Mouse (Mus musculus) left cerebral cortex, adult 9 months (tissue): Measurements from ENCODE around the gene Pclo.
"Not testable (repeated sequence)": the region's sequence is repeated elsewhere in the genome, so short reads cannot be mapped to it uniquely, and the experiment has no call there.

Experiments used
- DNase-seq, 2 experiments: peaks; one replicate each; pipeline ENCODE4 v3.0.0; 2022; ENCODE audit warnings: low spot score in 2 of 2

Gene Pclo

DNA sequence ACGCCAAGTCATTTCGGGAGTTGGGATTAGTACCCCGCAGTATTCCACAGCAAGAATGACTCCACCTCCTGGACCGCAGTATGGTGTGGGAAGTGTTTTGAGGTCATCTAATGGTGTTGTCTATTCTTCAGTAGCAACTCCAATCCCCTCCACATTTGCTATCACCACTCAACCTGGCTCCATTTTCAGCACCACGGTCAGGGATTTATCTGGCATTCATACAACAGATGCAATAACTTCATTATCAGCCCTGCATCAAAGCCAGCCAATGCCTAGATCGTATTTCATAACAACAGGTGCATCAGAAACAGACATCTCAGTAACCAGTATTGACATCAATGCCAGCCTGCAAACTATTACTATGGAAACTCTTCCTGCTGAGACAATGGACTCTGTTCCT, 165.7 kb downstream of the Pclo start:
- no peak for DNase-seq

- no peak for DNase-seq
Observed at GRCm38 (mm10) chr5:14691995-14692394, 177.3 kb downstream of the Pclo start.

DNA sequence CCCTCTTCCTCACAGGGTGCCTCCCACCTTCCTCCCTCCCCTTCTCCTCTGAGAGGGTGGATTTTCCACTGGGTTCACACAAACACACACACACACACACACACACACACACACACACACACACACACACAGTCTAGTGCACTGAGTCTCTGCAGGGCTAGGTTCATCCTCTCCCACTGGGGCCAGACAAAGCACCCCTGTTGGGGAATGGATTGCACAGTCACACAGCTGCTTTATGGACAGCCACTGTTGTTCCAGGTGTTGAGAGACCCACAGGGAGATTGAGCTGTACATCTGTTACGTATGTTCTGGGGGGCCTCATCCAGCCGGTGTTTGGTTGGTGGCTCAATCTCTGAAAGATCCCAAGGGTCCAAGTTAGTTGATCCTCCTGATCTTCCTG, 182.0 kb downstream of the Pclo start:
- DNase-seq: no peak

DNA sequence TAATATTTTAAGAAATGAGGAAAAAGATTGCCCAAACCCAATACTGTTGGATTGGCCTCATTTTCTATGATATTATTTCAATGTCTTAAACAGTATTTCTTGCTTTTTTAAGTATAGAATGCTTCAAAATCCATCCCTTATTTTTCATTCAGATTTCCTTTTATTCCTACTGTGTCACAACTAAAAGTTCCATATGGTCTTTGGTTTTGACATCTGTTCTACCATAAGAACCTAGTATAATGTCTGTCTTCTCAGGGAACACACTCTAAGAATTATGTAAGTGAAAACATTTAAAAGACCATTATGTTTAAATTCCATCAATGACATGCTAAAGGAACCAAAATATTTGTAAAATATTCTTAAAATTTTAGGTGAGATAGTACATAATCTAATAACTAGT, 186.2 kb downstream of the Pclo start:
- DNase-seq: no peak

DNA sequence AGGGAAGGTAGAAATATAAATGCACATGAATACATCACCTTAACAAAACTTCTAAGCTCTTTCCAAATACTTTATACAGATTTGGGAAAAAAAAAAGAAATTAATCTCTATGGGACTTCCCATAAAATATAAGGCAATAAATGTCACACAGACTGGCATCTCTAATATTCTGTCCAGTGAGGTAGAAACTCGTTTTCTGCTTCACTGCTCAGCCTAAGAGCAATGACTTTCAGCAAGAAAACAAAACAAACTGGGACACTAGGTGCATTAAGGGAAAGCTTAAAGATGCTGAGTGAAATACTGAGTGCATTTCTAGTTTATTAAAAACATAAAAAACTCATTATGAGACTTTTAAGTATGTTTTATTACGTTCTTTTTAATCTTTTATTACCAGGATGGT, 190.7 kb downstream of the Pclo start:
- DNase-seq: no peak

DNA sequence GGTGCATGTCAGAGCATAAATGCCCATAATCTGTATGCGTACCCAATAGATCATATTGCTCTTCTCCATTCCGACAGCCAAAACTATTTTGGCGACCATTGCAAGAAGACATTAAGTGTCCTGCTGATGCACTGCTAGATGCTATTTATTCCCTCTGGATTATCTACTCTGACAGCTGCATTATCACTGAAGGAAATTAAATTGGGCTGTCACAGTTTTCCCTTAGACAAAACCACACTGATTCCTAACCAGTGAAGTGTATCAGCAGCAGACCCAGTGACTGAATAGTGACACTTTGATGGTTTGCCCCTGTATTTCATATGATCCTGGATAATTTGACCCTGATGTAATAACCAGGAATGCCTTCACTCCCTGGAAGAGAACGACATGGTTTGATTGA, 192.6 kb downstream of the Pclo start:
- DNase-seq: no peak

- no peak for DNase-seq
Observed at GRCm38 (mm10) chr5:14723576-14723975, 208.9 kb downstream of the Pclo start.

DNA sequence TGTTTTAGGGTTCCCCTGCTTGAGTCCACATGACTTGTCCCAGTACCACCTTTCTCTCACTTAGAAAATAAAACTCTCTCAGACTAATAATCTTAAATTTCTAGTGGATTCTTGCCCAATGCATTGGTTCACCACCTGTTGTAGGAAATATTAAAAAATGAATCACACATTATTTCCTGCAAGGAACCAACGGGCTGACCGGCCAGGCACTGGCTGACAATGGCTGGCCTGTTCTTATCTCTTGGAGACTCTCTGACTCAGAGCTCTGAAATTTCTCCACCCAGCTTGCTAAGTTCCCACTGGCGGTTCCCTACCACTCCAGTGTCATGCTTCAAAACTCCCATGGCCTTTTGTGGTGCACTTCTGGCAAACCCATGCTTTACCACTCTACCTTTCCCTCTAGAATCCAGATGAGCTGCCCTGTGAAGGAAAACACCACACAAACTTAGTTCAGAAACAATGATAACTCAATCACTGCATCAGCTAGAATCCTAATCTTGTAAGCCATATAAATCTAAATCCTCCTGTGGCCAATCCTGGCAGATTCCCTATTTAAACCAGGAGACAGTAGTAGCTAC, 214.0 kb downstream of the Pclo start:
- DNase-seq: no peak

- DNase-seq: no peak
Observed at GRCm38 (mm10) chr5:14750882-14751281, 236.2 kb downstream of the Pclo start.

GRCm38 (mm10) chr5:14766686-14767085, 252.0 kb downstream of the Pclo start:
- no peak for DNase-seq

DNA sequence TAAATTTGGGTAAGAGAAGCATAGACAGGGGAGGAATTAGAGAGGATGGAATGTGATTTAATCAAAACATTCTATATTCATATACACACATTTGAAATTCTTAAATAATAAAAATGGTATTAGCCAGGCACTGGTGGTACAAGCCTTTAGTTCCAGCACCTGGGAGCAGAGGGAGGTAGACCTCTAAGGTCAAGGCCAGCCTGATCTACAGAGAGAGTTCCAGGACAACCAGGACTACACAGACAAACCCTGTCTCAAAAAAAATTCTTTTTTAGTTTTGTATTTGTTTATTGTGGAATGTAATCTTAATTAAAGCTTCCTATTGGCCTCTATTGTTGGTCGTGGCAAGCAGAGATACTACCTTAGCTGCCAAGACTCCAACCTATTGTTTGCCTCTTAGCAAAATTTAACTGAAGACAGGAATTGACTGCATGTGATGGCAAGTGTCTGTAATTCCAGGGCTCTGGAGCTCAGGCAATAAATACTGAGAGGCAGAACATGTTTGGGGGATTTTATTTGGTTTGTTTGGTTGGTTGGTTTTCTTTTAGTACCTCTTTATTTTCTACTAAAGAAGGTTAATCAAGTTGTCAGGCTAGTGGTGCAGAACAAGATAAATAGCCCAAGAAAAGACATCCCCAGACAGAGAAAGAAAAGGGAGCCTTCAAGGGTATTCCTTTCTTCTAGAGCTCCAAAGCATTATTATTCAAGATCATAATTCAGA, 267.8 kb downstream of the Pclo start:
- no peak for DNase-seq

DNA sequence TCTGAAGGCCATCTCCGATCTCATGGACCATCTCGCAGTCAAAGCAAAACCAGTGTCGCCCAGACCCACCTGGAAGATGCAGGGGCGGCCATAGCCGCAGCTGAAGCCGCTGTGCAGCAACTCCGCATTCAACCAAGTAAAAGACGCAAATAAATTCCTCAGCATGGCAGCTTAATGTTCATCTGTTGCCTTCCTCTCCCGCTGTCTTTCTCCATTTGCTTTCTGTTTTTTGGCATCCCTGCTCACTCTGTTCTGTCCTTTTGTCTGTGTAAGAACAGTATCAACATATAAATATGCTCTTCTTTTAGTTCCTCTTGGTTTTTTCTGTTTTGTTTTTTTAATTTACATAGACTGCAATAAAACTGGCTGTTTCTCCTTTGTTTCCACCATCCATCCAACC, 279.2 kb downstream of the Pclo start:
- DNase-seq: no peak

DNA sequence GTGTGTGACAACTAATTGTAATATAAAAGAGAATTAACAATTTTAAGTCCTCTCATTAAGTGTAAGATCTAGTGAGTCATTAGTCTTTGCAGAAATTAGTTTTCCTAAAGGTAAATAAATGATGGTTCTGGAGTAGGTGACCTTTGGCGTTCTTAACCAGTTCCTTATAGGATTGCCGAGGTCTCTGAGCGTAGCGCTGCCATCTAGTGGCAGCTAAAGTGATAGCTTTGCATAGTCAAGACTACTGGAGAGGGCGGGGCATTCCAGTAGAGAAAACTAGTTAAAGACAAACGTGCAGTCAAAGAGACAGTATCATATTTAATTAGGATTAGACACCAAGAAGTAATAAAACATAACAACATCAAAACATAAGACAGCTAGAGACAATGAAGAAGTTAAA, 292.4 kb downstream of the Pclo start:
- peak in 1 of 2 experiments; percentile 46 for DNase-seq

- peak in 1 of 2 experiments; percentile 19 for DNase-seq
Observed at GRCm38 (mm10) chr5:14833165-14833860, 318.6 kb downstream of the Pclo start.

GRCm38 (mm10) chr5:14834155-14834991, 319.7 kb downstream of the Pclo start:
- DNase-seq: no peak

DNA sequence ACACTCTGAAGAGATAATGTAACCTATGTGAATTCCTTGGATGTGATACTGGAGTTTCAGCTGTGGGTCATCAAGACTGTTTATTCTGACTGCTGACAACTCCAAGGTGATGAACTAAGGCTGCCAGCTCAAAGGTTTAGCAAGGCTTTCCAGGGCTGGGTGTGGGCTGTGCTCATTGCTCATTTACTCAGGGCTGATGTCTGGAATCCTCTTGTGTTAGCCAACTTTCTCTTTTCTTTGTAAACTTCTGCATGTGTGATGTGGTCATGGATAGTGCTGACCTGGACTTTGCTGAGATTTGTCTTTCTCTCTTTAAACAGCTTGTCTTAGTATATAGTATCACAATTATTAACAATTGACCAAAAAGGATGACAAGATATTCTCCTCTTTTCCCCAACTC, 338.9 kb downstream of the Pclo start:
- DNase-seq: no peak

GRCm38 (mm10) chr5:14885291-14885690, 370.6 kb downstream of the Pclo start:
- DNase-seq: not testable (repeated sequence)

DNA sequence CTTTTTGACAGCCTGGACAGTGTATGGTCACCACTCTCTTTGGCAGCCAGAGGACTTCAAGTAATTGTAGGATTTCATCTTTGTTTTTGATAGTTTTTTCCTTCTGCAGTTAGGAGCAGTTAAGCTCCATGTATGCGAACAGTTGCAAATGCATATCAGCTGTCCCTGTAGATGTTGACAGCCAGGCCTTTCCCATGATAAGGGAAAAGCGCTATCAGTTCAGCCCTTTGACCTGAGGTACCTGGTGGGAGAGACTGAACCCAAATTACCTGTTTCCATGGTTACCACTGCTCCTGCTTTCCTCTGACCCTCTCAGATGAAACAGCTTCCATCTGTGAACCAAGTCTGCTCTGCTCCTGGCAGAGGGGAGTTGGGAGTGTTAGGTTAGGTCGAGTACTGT, 377.5 kb downstream of the Pclo start:
- DNase-seq: no peak

DNA sequence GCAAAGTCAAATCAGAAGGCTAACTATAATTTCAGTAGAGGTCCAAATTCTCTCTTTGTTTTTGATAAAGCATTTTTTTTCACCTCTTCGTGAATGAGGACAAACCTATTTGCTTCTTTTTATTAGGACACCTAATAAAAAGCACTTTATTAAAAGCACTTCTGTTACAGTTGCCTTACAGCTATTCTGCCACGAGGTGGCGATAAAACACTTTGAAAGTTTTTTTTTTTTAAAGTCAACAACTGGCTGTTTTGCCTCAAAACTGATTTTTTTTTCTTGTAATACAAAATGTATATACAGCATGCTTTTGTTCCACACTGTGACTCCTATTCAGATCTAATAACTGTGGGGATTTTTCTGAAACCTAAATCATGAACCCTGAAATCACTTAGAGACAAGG, 388.8 kb downstream of the Pclo start:
- not testable (repeated sequence) for DNase-seq
